Mouse (Mus musculus): ENCODE results near the gene Dnm3.

DNA sequence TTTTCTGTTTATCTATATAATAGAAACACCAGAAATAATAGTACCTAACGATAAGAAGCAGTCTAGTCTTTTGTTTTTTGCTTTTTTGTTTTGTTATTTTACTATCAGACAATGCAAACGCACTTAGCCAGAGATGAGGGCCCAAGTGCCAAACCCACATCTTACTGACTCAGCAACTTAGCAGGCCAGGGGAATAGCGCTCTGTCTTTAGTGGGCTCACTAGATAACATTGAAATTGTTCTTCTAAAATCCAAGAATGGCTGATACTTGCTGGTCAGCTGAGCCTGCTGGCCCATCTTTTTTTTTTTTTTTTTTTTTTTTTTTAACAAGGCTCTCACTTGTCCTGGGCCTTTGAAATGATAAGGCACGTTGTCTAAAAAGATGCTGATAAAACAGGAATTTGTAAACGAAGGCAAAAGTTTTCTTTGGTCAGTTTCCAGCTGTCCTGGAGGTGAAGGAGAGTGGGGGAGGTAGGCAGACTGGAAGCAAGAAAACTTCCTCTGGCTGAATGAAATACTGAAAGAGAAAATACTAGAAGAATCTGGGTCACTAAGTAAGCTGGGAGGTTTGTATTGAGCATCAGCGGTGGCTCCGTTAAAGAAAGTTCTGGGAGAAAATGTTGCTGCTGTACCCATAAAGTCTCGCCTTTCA, 259.2 kb downstream of the Dnm3 start:
- TF ChIP-seq CTCF (IDR thresholded peaks at IDR 0.05; ENCODE audit: extremely low read depth, insufficient read depth, insufficient read length, insufficient replicate concordance) (no peak), POLR2A (IDR thresholded peaks at IDR 0.05; ENCODE audit: low read depth, low read length) (no peak)
